Mouse (Mus musculus) spleen, adult 2 months (tissue): ENCODE data around the gene Usp4.

Experiments used
- CTCF ChIP-seq: fragments of 200-500 bp; IDR thresholded peaks from 2 replicates; pipeline ENCODE4 v1.5.1; 2011; ENCODE audit warnings: mild to moderate bottlenecking, inconsistent platforms; ENCODE audit not compliant: insufficient read depth, insufficient read length, insufficient replicate concordance; ENCODE audit errors: extremely low read depth
- POLR2A ChIP-seq: fragments of 200-500 bp; IDR thresholded peaks from 2 replicates; pipeline ENCODE4 v1.6.1; 2011; ENCODE audit warnings: low read depth, low read length, inconsistent platforms

GRCm38 (mm10) chr9:108301853-108302252 is 45.8 kb upstream of the Usp4 start:
- no peak for TF ChIP-seq CTCF
- TF ChIP-seq POLR2A, result no peak
